Mouse (Mus musculus): ENCODE data around the gene Taf6l. TPM values are rescaled to one million over a fixed set of nuclear protein-coding genes. Genes with fewer than 3 reads are reported as not detected.
A peak's percentile ranks its signal among the peaks of the same experiment; 100 is the strongest.

Taf6l gene
- polyA plus RNA-seq, 1 experiment from 2014 or later = 11.8 TPM

DNA sequence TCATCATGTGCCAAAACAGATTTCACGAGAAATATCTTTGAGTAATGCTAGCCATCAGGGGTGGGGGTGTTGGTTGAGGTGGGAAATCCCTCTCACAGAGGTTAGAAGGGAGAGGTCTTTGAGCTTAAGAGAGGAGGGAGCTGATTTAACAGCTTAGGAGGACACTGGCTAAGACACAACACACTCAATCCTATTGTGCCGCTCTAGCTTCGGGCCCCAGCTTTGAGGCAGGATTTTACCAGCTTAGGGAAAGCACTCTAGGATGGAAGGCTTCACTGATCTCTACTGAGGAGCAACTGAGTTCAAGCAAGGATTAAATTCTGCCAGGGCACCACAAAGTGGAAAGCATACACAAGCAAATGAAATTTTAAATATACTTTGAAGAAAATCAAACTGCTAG, 30.8 kb upstream of the Taf6l start:
- H3K4me2 ChIP-seq (replicated peaks; ENCODE audit: low read depth, low read length) = no peak overlapping the region
- H3K4me3 ChIP-seq (ENCODE audit: low read depth, low read length) = no peak overlapping the region
- TF ChIP-seq EP300 (IDR thresholded peaks at IDR 0.05) (no peak), CTCF (IDR thresholded peaks at IDR 0.05) (no peak)
- no peak overlapping the region for H3K27ac ChIP-seq (ENCODE audit: low read length)
- no peaks in the 10 kb centered on the region for H3K9me3 ChIP-seq (ENCODE audit: low read length)
- H3K4me1 ChIP-seq (ENCODE audit: insufficient read depth, low read depth, low read length) = 0 out of 2 replicates have a peak, but pooled peaks cover 1% of the 10 kb centered on the region
- DNase-seq (ENCODE audit: low spot score) (no peak), ATAC-seq (no peak)
- H3K9ac ChIP-seq (replicated peaks; ENCODE audit: low read depth) = peak overlapping the region; percentile 13; the same call in 1 of the 2 replicates
- no peaks in the 10 kb centered on the region for H3K27me3 ChIP-seq (replicated peaks; ENCODE audit: insufficient read depth, low read length)
- peaks cover 9% of the 10 kb centered on the region; the same call in 1 of the 2 replicates for H3K36me3 ChIP-seq (ENCODE audit: insufficient read depth, low read length)
- WGBS = 66% methylated on average over 3 of the region's 3 CpGs

GRCm38 (mm10) chr19:8815812-8816211, 29.6 kb upstream of the Taf6l start:
- ATAC-seq (no peak), DNase-seq (ENCODE audit: low spot score) (peak; percentile 53)
- H3K4me1 ChIP-seq (ENCODE audit: insufficient read depth, low read depth, low read length) = no peaks in the 10 kb centered on the region
- H3K27ac ChIP-seq (ENCODE audit: low read length) = no peak overlapping the region
- no peaks in the 10 kb centered on the region for H3K27me3 ChIP-seq (replicated peaks; ENCODE audit: insufficient read depth, low read length)
- 68% methylated on average over 11 of the region's 11 CpGs for WGBS
- H3K36me3 ChIP-seq (ENCODE audit: insufficient read depth, low read length) = peaks cover 9% of the 10 kb centered on the region; the same call in 1 of the 2 replicates
- no peaks in the 10 kb centered on the region for H3K9me3 ChIP-seq (ENCODE audit: low read length)
- no peak overlapping the region for H3K4me2 ChIP-seq (replicated peaks; ENCODE audit: low read depth, low read length)
- H3K9ac ChIP-seq (replicated peaks; ENCODE audit: low read depth) = no peak overlapping the region
- TF ChIP-seq CTCF (IDR thresholded peaks at IDR 0.05) (peak; percentile 50), EP300 (IDR thresholded peaks at IDR 0.05) (no peak)
- H3K4me3 ChIP-seq (ENCODE audit: low read depth, low read length) = no peak overlapping the region

- Histone ChIP-seq H3K9me3 (ENCODE audit: low read length) (no peaks in the 10 kb centered on the region), H3K36me3 (ENCODE audit: insufficient read depth, low read length) (peaks cover 6% of the 10 kb centered on the region; the same call in 1 of the 2 replicates), H3K27me3 (replicated peaks; ENCODE audit: insufficient read depth, low read length) (no peaks in the 10 kb centered on the region), H3K9ac (replicated peaks; ENCODE audit: low read depth) (no peak overlapping the region), H3K27ac (ENCODE audit: low read length) (no peak overlapping the region), H3K4me1 (ENCODE audit: insufficient read depth, low read depth, low read length) (peaks cover 4% of the 10 kb centered on the region; the same call in 1 of the 2 replicates), H3K4me3 (ENCODE audit: low read depth, low read length) (no peak overlapping the region), H3K4me2 (replicated peaks; ENCODE audit: low read depth, low read length) (no peak overlapping the region)
- ATAC-seq (no peak), DNase-seq (ENCODE audit: low spot score) (no peak)
- TF ChIP-seq CTCF (IDR thresholded peaks at IDR 0.05) (no peak), EP300 (IDR thresholded peaks at IDR 0.05) (no peak)
- WGBS = 93% methylated on average over 5 of the region's 5 CpGs
Observed at GRCm38 (mm10) chr19:8806810-8807209, 20.6 kb upstream of the Taf6l start.

GRCm38 (mm10) chr19:8803879-8804660, 17.9 kb upstream of the Taf6l start:
- Histone ChIP-seq H3K4me1 (ENCODE audit: insufficient read depth, low read depth, low read length) (peaks cover 4% of the 10 kb centered on the region; the same call in 1 of the 2 replicates), H3K9me3 (ENCODE audit: low read length) (no peaks in the 10 kb centered on the region), H3K27me3 (replicated peaks; ENCODE audit: insufficient read depth, low read length) (no peaks in the 10 kb centered on the region), H3K27ac (ENCODE audit: low read length) (no peak overlapping the region), H3K36me3 (ENCODE audit: insufficient read depth, low read length) (peaks cover 6% of the 10 kb centered on the region; the same call in 1 of the 2 replicates), H3K9ac (replicated peaks; ENCODE audit: low read depth) (no peak overlapping the region), H3K4me3 (ENCODE audit: low read depth, low read length) (no peak overlapping the region), H3K4me2 (replicated peaks; ENCODE audit: low read depth, low read length) (no peak overlapping the region)
- DNase-seq (ENCODE audit: low spot score) (no peak), ATAC-seq (no peak)
- 86% methylated on average over 11 of the region's 11 CpGs for WGBS
- TF ChIP-seq EP300 (IDR thresholded peaks at IDR 0.05) (no peak), CTCF (IDR thresholded peaks at IDR 0.05) (no peak)

GRCm38 (mm10) chr19:8803204-8803780, 17.1 kb upstream of the Taf6l start:
- Histone ChIP-seq H3K4me1 (ENCODE audit: insufficient read depth, low read depth, low read length) (peaks cover 4% of the 10 kb centered on the region; the same call in 1 of the 2 replicates), H3K27ac (ENCODE audit: low read length) (0 out of 2 replicates have a peak overlapping the region, but pooled peaks have one; percentile 64), H3K9ac (replicated peaks; ENCODE audit: low read depth) (no peak overlapping the region), H3K9me3 (ENCODE audit: low read length) (no peaks in the 10 kb centered on the region), H3K4me2 (replicated peaks; ENCODE audit: low read depth, low read length) (peak overlapping the region; percentile 53; the same call in 1 of the 2 replicates), H3K36me3 (ENCODE audit: insufficient read depth, low read length) (peaks cover 6% of the 10 kb centered on the region; the same call in 1 of the 2 replicates), H3K27me3 (replicated peaks; ENCODE audit: insufficient read depth, low read length) (no peaks in the 10 kb centered on the region), H3K4me3 (ENCODE audit: low read depth, low read length) (0 out of 2 replicates have a peak overlapping the region, but pooled peaks have one; percentile 55)
- DNase-seq (ENCODE audit: low spot score) = no peak
- ATAC-seq = no peak
- 84% methylated on average over 9 of the region's 9 CpGs for WGBS
- TF ChIP-seq EP300 (IDR thresholded peaks at IDR 0.05) (no peak), CTCF (IDR thresholded peaks at IDR 0.05) (no peak)

DNA sequence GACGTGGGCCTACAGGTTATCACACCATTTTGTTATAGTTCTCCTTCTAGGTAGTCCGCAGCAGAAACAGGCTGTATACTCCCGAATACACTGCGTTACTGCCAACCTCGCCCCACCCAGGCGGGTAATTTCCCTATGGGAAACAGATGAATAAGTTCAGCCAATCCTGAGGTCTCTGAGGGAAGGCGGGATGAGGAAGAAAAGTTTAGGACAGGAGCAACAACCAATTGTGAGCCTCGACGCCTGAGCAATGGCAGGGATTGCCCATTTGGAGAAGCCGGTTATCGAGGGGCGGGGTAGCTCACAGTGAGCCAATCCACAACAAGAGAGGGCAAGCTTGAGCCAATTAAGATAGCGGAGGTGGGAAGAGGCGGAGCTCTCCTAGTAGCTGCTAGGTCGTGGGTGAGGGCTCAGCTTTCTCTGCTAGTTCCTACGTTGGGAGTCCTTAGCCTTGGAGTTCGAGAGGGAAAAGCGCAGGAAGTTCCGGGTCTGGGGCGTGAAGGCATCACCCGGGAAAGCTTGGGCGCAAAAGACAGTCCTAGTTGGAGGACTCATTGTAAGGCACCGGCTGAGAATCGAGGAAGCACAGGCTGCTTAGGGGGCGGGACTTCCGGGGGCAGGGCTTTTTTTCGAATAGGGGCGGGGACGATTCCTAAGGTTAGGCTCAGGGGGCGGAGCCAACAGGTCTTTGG, 16.1 kb upstream of the Taf6l start, which contains the start of gene Zbtb3:
Zbtb3 (plus strand) TSS at position 426 of the 692 bp plus-strand sequence.
- DNase-seq (ENCODE audit: low spot score) (peak; percentile 100), ATAC-seq (peak; percentile 97)
- Histone ChIP-seq H3K27me3 (replicated peaks; ENCODE audit: insufficient read depth, low read length) (no peaks in the 10 kb centered on the region), H3K9ac (replicated peaks; ENCODE audit: low read depth) (no peak within 1 kb of the TSS), H3K9me3 (ENCODE audit: low read length) (no peaks in the 10 kb centered on the region), H3K27ac (ENCODE audit: low read length) (peak within 1 kb of the TSS; percentile 64), H3K4me3 (ENCODE audit: low read depth, low read length) (peak within 1 kb of the TSS; percentile 55), H3K4me1 (ENCODE audit: insufficient read depth, low read depth, low read length) (peaks cover 10% of the 10 kb centered on the region), H3K36me3 (ENCODE audit: insufficient read depth, low read length) (peaks cover 5% of the 10 kb centered on the region; the same call in 1 of the 2 replicates), H3K4me2 (replicated peaks; ENCODE audit: low read depth, low read length) (peak within 1 kb of the TSS; percentile 66)
- TF ChIP-seq CTCF (IDR thresholded peaks at IDR 0.05) = no peak
- TF ChIP-seq EP300 (IDR thresholded peaks at IDR 0.05) = peak; percentile 77
- under 1% methylated on average over 30 of the region's 30 CpGs for WGBS

All from lung, postnatal 0 days (tissue).